Mouse (Mus musculus) erythroid progenitor cell, adult 5-6 weeks (primary cell): ENCODE results near the gene Prrc2b. TPM values are rescaled to one million over a fixed set of nuclear protein-coding genes. Genes with fewer than 3 reads are reported as not detected.

ENCODE experiments used
- ATAC-seq: replicated peaks from 2 replicates; pipeline ENCODE4 v1.8.0; 2016; ENCODE audit warnings: moderate number of reproducible peaks, mild to moderate bottlenecking, moderate TSS enrichment, inconsistent platforms; ENCODE audit not compliant: poor library complexity, low FRiP score, severe bottlenecking
- total RNA-seq, 2 experiments: library from RNA; stranded (forward) in 1 of 2; stranded (reverse) in 1 of 2; fragments of 150-400 nt in 1 of 2; fragments of 186-747, 209-891 nt in 1 of 2; gene quantifications; 2 replicates each; pipeline versions ENCODE4 v1.2.3 to v1.2.4; 2015 to 2017; ENCODE audit warnings: low replicate concordance in 2 of 2

Prrc2b gene
- total RNA-seq, 2 experiments from 2014 or later: 11.1 to 26.4 TPM

- ATAC-seq: no peak
Observed at GRCm38 (mm10) chr2:32217656-32218055, 66.8 kb downstream of the Prrc2b start.

- no peak for ATAC-seq
Observed at GRCm38 (mm10) chr2:32218113-32218512, 67.2 kb downstream of the Prrc2b start.

- no peak for ATAC-seq
Observed at GRCm38 (mm10) chr2:32218541-32219334, 67.9 kb downstream of the Prrc2b start.

DNA sequence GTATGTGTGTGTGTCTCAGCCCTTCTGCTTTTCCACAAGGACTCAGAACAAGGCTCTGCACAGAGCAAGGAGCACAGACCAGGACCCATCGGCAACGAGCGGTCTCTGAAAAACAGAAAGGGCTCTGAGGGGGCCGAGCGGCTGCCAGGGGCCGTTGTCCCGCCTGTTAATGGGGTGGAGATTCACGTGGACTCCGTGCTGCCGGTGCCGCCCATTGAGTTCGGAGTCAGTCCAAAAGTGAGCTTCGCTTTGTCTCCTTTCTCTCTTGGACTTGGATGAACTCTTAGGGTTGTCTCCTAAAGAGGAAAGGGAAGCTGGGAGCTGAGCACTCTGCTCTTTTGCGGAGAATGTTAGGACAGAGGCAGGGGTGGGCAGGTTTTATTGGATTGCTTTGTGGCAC, 68.6 kb downstream of the Prrc2b start:
- no peak for ATAC-seq

DNA sequence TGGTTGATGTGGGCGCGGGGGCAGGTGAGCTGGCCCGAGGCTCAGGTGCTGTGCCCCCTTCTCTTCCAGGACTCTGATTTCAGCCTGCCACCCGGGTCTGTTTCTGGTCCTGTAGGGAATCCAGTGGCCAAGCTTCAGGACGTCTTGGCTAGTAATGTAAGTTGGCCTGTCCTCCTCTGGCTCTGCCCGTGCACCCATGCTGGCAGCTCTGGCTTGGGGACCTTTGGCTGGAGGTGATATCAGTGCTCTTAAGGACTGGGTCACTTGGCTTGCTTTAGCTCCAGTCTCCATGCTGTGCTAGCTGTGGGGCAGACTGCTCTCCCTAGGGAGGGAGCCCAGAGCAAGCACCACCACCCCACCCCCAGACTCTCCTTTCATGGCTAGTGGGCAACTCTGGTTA, 69.1 kb downstream of the Prrc2b start:
- no peak for ATAC-seq

- no peak for ATAC-seq
Observed at GRCm38 (mm10) chr2:32220969-32221368, 70.1 kb downstream of the Prrc2b start.

DNA sequence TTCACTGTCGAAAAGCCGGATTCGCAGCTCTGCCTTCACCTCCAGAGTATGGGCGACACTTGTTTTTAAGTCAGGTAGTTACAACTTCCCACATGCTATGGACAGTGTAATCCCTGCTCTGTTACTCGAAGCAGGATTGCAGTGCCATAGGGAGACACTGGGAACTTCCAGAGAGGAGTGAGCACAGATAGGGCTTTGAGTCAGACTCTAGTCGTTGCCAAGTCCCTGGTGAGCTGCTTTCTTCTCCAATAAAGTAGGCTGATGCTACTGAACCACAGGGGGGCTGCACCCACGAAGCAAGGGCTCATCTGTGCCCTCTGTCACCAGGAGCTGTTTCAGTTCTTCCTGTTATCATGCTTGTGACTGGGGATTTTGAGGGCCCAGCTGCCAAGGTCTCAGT, 70.7 kb downstream of the Prrc2b start:
- no peak for ATAC-seq

DNA sequence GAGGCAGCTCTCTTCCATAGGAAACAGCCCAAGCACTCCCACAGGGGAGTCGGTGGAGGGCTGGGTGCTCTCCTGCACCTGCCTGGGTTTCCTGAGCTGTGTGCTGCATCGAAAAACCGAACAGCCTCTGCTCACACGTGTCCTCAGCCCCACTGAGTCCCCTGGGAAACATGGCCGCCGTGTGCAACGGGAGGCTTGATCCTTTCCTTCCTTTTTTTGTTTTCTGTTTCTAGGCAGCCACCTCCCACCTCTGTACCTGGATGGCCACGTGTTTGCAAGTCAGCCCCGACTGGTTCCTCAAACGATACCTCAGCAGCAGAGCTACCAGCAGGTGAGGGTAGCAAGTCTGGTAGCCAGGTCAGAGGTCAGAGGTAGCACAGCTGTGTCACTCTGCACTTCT, 71.2 kb downstream of the Prrc2b start:
- ATAC-seq: no peak

- ATAC-seq: no peak
Observed at GRCm38 (mm10) chr2:32235433-32235832, 84.6 kb downstream of the Prrc2b start.

- ATAC-seq: peak; percentile 90
Observed at GRCm38 (mm10) chr2:32235886-32236759, 85.2 kb downstream of the Prrc2b start, which contains the start of gene Pomt1. Pomt1 (plus strand) TSS chr2:32236590.

DNA sequence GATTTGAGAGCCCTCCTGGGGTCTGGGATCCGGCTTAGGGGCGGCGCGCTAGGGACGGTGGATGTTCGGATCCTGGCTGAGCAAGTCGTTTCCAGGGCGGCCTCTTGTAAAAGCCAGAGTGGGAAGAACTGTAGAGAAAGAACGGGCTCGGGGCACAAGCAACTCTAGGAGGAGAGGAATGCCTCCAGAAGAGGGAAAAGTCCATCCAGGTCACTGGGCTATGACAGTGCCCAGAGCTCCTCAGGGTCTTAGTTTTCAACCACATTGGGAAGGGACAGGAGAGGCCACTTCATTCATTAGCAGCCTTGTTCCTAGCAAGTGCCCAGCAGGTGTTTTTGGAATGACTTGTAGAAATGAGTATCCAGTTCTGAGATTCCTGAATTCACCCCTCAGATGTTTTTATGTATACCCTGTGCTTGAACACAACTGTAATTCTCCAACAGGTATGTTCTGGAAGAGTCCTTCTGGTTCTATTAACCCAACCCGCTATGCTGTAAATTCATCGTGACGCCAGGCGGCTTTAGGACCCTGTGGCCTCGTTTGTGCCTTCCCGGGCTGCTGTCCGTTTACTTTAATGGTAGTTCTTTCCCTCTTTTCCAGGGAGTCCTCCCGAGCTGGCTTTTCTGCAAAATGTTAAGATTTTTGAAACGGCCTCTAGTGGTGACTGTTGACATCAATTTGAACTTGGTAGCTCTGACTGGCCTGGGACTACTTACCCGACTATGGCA, 86.0 kb downstream of the Prrc2b start:
- ATAC-seq: peak; percentile 68

DNA sequence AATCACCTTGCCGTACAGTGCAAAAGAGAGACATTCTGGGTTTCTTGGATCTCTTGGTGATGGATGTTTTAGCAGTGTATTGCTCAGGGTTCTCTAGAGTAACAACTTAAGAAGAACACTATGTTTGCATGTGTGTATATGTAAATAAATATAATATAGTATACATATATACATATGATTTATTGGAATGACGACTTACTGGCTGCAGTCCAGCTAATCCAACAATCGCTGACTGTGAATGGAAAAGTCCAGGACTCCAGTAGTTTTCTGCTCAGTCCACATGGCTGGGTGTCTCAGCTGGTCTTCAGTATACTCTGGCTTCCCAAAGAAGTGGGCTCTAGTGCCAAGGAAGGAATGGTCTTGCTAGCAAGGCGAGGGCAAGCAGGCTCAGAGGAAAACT, 86.7 kb downstream of the Prrc2b start:
- ATAC-seq: peak; percentile 3; the same call in 1 of the 2 replicates

GRCm38 (mm10) chr2:32238708-32239435, 88.0 kb downstream of the Prrc2b start:
- no peak for ATAC-seq

DNA sequence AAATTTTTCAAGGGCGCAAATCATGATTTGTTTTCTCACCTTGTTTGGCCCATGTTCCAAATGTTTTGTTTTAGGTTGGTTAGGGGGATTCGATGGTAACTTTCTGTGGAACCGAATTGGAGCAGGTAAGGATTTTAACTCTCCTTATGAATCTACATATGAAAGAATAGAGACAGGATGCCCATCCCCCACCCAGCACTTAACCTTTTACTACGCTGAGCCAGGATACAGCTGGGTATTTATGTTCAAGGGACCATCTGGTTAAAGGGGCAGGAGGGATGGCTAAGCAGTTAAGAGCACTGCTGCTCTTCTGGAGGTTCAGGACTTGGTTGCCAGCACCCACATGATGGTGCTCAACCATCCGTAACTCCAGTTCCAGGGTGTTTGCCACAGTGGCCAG, 89.7 kb downstream of the Prrc2b start:
- ATAC-seq: no peak

DNA sequence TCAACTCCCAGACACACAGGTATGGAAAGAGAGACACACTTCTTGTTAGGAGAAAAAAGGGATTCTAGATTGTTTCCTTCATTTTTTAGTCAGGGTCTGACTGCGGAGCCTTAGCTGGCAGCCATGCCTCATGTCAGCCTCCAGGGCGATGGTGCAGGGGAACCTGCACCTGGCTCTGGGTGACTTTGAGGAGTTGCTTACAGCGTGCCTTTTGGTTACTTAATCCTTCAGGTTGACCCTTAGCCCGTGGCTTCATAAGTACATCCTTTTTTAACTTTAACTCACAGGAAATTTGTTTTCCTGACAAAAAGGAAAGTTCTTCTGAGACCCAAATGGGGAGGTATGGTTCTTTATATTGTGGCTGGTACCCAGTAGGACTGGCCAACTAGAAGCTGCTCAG, 92.1 kb downstream of the Prrc2b start:
- no peak for ATAC-seq

DNA sequence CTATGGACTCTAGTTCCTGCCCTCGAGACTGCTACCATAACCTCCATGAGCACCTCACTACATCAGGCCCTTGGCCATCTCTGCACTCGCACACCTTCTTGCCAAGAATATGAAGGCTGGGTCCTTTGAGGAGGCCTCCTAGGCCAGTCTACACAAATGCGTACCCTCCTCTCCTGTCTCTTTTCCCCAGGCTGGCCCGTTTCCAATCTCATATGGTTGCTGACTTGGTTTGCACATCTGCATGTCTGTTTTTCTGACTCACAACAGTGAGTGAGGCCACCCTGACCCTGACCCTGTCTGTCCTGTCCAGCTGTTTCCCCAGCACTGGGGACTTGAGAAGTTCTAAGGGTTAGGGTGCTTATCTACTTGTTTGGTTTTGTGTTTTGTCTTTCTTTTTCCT, 95.9 kb downstream of the Prrc2b start:
- no peak for ATAC-seq

DNA sequence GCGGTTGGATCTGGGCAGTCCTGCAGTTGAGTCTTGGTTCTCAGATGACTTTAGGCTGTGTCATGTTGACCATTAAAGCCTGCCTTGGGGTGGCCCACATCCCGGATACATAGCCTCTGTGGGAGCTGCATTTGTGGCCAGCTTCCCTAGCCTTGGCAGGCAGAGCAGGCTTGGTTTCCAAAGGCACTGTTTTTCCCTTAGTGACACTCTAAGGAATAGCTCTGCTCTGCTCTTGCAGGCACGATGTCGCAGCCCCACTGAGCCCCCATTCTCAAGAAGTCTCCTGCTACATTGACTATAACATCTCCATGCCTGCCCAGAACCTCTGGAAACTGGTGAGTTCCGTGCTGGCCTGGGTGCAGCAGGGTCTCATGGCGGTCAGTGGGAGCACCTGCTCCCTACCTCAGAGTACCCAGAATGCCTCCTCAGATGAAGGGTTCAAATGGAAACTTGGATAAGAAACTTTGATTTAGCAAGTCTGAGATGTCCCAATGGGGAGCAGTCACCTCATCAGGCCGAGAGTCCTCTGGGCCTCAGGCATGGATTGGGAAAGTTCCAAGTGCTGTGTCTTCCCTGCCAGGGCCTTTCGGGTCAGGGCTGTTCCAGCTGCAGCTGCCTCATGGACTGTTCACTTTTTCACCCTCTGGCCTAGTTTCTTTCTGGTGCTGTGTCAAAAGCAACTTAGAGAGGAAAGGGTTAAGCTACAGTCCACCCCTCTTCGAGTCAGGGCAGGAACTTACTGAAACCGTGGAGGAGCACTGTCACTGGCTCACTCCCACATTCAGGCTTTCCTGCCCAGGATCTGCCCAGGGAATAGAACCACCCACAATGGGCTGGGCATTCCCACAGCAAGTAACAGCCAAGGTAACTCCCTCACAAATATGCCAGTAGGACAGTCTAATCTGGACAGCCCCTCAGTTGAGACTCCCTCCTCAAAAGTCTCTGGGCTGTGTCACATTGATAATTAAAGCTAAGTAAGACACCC, 97.8 kb downstream of the Prrc2b start:
- no peak for ATAC-seq

DNA sequence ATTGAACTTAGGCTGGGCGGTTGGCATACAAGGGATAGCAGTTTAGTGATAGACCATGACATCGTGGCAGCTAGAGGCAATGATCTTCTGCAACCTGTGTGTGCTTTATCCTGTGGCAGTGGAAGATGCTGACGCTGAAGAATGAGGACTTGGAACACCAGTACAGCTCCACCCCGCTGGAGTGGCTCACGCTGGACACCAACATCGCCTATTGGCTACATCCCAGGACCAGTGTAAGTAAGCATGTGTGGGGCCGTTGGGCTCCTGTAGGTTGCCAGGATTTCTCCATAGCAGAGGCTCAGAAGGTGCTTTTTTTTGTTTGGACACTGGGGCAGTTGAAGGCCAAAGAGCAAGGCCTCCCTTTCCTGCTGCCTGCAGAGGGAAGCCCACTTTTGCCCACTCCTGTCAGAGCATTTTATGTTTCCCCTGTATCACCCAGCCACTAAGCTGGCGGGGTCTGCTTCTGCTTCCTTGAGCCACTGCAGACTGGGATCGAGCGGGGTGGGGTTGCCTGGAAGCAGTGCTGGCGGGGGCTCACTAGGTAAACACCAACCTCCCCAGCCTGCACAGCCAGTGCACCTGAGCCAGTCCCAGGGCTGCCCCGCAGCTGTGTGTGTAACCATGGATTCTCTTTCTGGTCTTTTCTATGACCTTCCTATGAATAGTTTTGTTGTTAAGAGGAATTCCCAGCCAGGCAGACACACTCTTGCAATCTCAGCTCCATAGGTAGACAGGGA, 101.1 kb downstream of the Prrc2b start:
- ATAC-seq: no peak
